Mouse (Mus musculus): ENCODE measurements around the gene Retreg3. TPM values are rescaled to one million over a fixed set of nuclear protein-coding genes. Genes with fewer than 3 reads are reported as not detected.

Retreg3 gene
- total and polyA plus RNA-seq, 3 experiments = 17.0 to 23.4 TPM; not detected in 1

DNA sequence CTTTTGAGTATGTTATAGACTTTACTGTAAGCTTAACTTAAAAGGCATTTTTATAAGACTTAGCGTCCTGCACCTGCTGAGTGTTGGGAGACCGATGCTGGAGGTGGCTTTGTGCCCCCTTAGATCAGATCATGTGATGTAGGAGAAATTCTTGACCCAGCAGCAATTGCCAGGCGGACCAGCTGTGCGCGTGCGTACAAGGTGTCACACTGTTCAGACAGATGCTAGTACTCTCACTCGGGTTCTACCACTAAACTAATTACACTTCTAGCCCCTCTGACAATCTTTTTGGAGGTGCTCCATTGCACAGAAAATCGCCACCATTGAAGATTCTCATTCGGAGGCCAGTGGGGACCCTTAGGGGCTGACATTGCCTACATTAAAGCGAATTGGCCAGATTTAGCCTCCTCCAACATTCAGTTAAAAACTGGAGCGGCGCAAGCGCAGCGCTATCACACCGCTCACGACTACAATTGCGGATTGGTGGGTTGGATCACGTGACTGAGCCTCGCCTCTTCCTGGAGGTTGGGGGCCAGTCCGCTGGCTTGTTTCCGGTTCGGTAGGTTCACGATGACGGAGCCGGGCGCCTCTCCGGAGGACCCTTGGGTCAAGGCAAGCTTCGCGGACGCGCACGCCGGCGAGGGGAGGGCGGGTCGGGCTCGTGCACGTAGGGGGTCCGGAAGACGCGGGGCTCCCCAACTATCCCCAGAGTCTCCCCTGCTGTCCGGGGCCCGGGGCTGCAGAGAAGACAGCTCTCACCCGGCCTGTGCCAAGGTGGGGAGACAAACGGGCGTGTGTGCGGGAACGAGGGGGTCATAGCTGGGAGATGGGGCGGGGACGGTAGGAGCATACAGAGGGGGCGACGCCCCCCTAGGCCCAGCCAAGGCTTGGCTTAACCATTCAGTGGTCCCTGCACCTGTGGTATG, 32.7 kb downstream of the Retreg3 start, which contains the start of gene Mlx:
TSS of gene Mlx (plus strand) at position 522 of the 926 bp plus-strand sequence.
- peak within 1 kb of the TSS; percentile 77 to 80 for H3K4me3 ChIP-seq (ENCODE audit: control insufficient read depth in 1 of 2, insufficient read depth in 1 of 2, low read depth in 2 of 2, low read length in 2 of 2)
- H3K27ac ChIP-seq (ENCODE audit: control insufficient read depth, low read depth, low read length) = peak within 1 kb of the TSS; percentile 66
- no peaks in the 10 kb centered on the region for H3K27me3 ChIP-seq (ENCODE audit: control insufficient read depth in 1 of 2, insufficient read depth in 2 of 2, low read length in 2 of 2)
- peak; percentile 97 for DNase-seq (ENCODE audit: low read depth, low spot score)
- H3K36me3 ChIP-seq (ENCODE audit: control insufficient read depth in 1 of 2, insufficient read depth in 2 of 2, low read length in 2 of 2) = peaks cover 7 to 15% of the 10 kb centered on the region in 2 experiments
- peaks cover 4 to 19% of the 10 kb centered on the region in 2 experiments for H3K4me1 ChIP-seq (ENCODE audit: control insufficient read depth in 1 of 2, insufficient read depth in 2 of 2, low read length in 2 of 2)
- no peaks in the 10 kb centered on the region for H3K9me3 ChIP-seq (replicated peaks; ENCODE audit: insufficient read depth, low read length)
- peaks cover 23% of the 10 kb centered on the region for H3K79me2 ChIP-seq (ENCODE audit: control insufficient read depth, insufficient read depth, low read length, poor library complexity)
- peak within 1 kb of the TSS; percentile 81 for H3K9ac ChIP-seq (ENCODE audit: control insufficient read depth, low read depth, low read length, poor library complexity, severe bottlenecking)
- peak; percentile 77 for TF ChIP-seq MYB (IDR thresholded peaks at IDR 0.05; ENCODE audit: low read depth, low read length)
- TF ChIP-seq TAL1 (IDR thresholded peaks at IDR 0.05; ENCODE audit: low read length) = no peak
- TF ChIP-seq NELFE (IDR thresholded peaks at IDR 0.05; ENCODE audit: low read depth, low read length) = peak; percentile 78
- no peak for TF ChIP-seq RAD21 (IDR thresholded peaks at IDR 0.05; ENCODE audit: low read depth, low read length)
- peak; percentile 66 for TF ChIP-seq MXI1 (IDR thresholded peaks at IDR 0.05; ENCODE audit: low read depth, low read length)
- TF ChIP-seq ELF1 (IDR thresholded peaks at IDR 0.05; ENCODE audit: low read depth, low read length) = peak; percentile 94
- no peak for TF ChIP-seq CHD1 (IDR thresholded peaks at IDR 0.05; ENCODE audit: low read depth, low read length)
- TF ChIP-seq TCF12 (IDR thresholded peaks at IDR 0.05; ENCODE audit: low read depth, low read length) = 0 out of 2 replicates have a peak, but pooled peaks have one; percentile 25
- no peak for TF ChIP-seq POLR2AphosphoS5 (IDR thresholded peaks at IDR 0.05; ENCODE audit: borderline replicate concordance, low read depth, low read length)
- peak; percentile 51; the same call in 1 of the 2 replicates for TF ChIP-seq GATA1 (IDR thresholded peaks at IDR 0.05; ENCODE audit: low read depth, low read length)
- no peak for TF ChIP-seq MAFK (IDR thresholded peaks at IDR 0.05; ENCODE audit: borderline replicate concordance, low read depth, low read length)
- TF ChIP-seq E2F4 (IDR thresholded peaks at IDR 0.05; ENCODE audit: borderline replicate concordance, low read depth, low read length) = no peak
- no peak for TF ChIP-seq ZC3H11A (IDR thresholded peaks at IDR 0.05; ENCODE audit: low read depth, low read length)
- no peak for TF ChIP-seq GABPA (IDR thresholded peaks at IDR 0.05; ENCODE audit: low read depth, low read length)
- no peak for TF ChIP-seq RCOR1 (IDR thresholded peaks at IDR 0.05; ENCODE audit: low read depth, low read length)
- TF ChIP-seq EP300 (IDR thresholded peaks at IDR 0.05; ENCODE audit: low read depth in 1 of 2, low read length in 2 of 2) = no peak
- peak; percentile 94 to 95 for TF ChIP-seq USF2 (IDR thresholded peaks at IDR 0.05; ENCODE audit: borderline replicate concordance in 1 of 2, insufficient read depth in 1 of 2, low read depth in 1 of 2, low read length in 2 of 2)
- no peak for TF ChIP-seq ZKSCAN1 (IDR thresholded peaks at IDR 0.05; ENCODE audit: low read depth, low read length)
- TF ChIP-seq BHLHE40 (IDR thresholded peaks at IDR 0.05; ENCODE audit: borderline replicate concordance, low read depth, low read length) = peak; percentile 92
- peak; percentile 96 for TF ChIP-seq MAX (IDR thresholded peaks at IDR 0.05; ENCODE audit: low read length)
- TF ChIP-seq MAZ (IDR thresholded peaks at IDR 0.05; ENCODE audit: low read depth, low read length) = peak; percentile 91; the same call in 1 of the 2 replicates
- TF ChIP-seq POLR2AphosphoS2 (IDR thresholded peaks at IDR 0.05; ENCODE audit: low read length) = peak; percentile 93
- TF ChIP-seq CHD2 (IDR thresholded peaks at IDR 0.05; ENCODE audit: low read length) = no peak
- TF ChIP-seq KAT2A (conservative IDR thresholded peaks at IDR 0.05; ENCODE audit: low read depth, low read length) = no peak; the same call in 1 of the 2 replicates
- TF ChIP-seq CTCF (IDR thresholded peaks at IDR 0.05 in 2 of 3, conservative IDR thresholded peaks at IDR 0.05 in 1 of 3; ENCODE audit: control insufficient read depth in 1 of 3, insufficient read depth in 1 of 3, low read depth in 2 of 3, low read length in 3 of 3, poor library complexity in 1 of 3, severe bottlenecking in 1 of 3) = no peak
- TF ChIP-seq USF1 (IDR thresholded peaks at IDR 0.05; ENCODE audit: low read depth, low read length) = peak; percentile 99
- TF ChIP-seq POLR2A (IDR thresholded peaks at IDR 0.05; ENCODE audit: control insufficient read depth in 1 of 2, insufficient read depth in 1 of 2, low read depth in 1 of 2, low read length in 2 of 2, poor library complexity in 1 of 2) = peak; percentile 72 to 90
- no peak for TF ChIP-seq UBTF (IDR thresholded peaks at IDR 0.05; ENCODE audit: borderline replicate concordance, insufficient read depth, low read depth, low read length)
- peak; percentile 85 for TF ChIP-seq TBP (IDR thresholded peaks at IDR 0.05; ENCODE audit: low read depth, low read length)
- TF ChIP-seq MEF2A (IDR thresholded peaks at IDR 0.05; ENCODE audit: extremely low read depth, insufficient replicate concordance, low read depth, low read length, poor library complexity, severe bottlenecking) = no peak
- TF ChIP-seq NRF1 (IDR thresholded peaks at IDR 0.05; ENCODE audit: insufficient read depth, low read depth, low read length, poor library complexity, severe bottlenecking) = peak; percentile 94
- TF ChIP-seq SMC3 (IDR thresholded peaks at IDR 0.05; ENCODE audit: low read depth, low read length) = no peak
- 0 out of 2 replicates have a peak, but pooled peaks have one; percentile 25 for TF ChIP-seq ETS1 (IDR thresholded peaks at IDR 0.05; ENCODE audit: low read depth, low read length)
- no peak for TF ChIP-seq JUND (IDR thresholded peaks at IDR 0.05; ENCODE audit: low read depth, low read length)
- TF ChIP-seq SIN3A (IDR thresholded peaks at IDR 0.05; ENCODE audit: low read length) = peak; percentile 89

All from MEL (cell line).